Mouse (Mus musculus) liver, embryonic 15.5 days (tissue): Measurements from ENCODE around the gene Zfp609. TPM values are rescaled to one million over a fixed set of nuclear protein-coding genes. Genes with fewer than 3 reads are reported as not detected.

Experiments used
- ATAC-seq: fragments of 200-750 bp; cut with Nextera tagmentation; 2 replicates; pipeline ENCODE4 v1.8.0; 2017; ENCODE audit warnings: moderate number of reproducible peaks, mild to moderate bottlenecking, moderate library complexity; ENCODE audit not compliant: insufficient read depth
- H3K27ac ChIP-seq: fragments of 300-500 bp; sonication (generic); replicated peaks from 2 replicates; pipeline ENCODE4 v1.5.1; 2015; ENCODE audit warnings: mild to moderate bottlenecking, inconsistent platforms
- H3K27me3 ChIP-seq: fragments of 300-500 bp; sonication (generic); 2 replicates; pipeline ENCODE4 v1.6.1; 2015; ENCODE audit warnings: mild to moderate bottlenecking, inconsistent platforms
- H3K36me3 ChIP-seq: fragments of 300-500 bp; sonication (generic); replicated peaks from 2 replicates; pipeline ENCODE4 v1.6.1; 2015; ENCODE audit warnings: moderate library complexity, mild to moderate bottlenecking, inconsistent platforms
- H3K4me1 ChIP-seq: fragments of 300-500 bp; sonication (generic); replicated peaks from 2 replicates; pipeline ENCODE4 v1.6.1; 2015; ENCODE audit warnings: inconsistent platforms
- H3K4me2 ChIP-seq: fragments of 300-500 bp; sonication (generic); 2 replicates; pipeline ENCODE4 v1.6.1; 2015; ENCODE audit warnings: moderate library complexity, mild to moderate bottlenecking, inconsistent platforms
- H3K4me3 ChIP-seq: fragments of 300-500 bp; sonication (generic); replicated peaks from 2 replicates; pipeline ENCODE4 v1.5.1; 2015; ENCODE audit warnings: mild to moderate bottlenecking, inconsistent platforms
- H3K9ac ChIP-seq: fragments of 300-500 bp; sonication (generic); 2 replicates; pipeline ENCODE4 v1.6.1; 2015; ENCODE audit warnings: moderate library complexity, mild to moderate bottlenecking, inconsistent platforms
- H3K9me3 ChIP-seq: fragments of 300-500 bp; sonication (generic); replicated peaks from 2 replicates; pipeline ENCODE4 v1.6.1; 2016; ENCODE audit warnings: inconsistent platforms
- WGBS: fragments of 180-500 bp; shearing (Covaris S2); methylation state at CpG from one replicate; pipeline ENCODE4 v1.1.7; 2015; ENCODE audit warnings: mixed read lengths; ENCODE audit not compliant: insufficient replicate concordance; 5-methylcytosine and 5-hydroxymethylcytosine counted together
- polyA plus RNA-seq: library from polyadenylated mRNA; unstranded; fragments of >200 nt; fragmentation: Nextera tagmentation; extraction: Ambion mirVana; gene quantifications from 2 replicates; pipeline ENCODE4 v1.2.1, GENCODE M21; 2015

The Zfp609 gene
- polyA plus RNA-seq, 1 experiment from 2014 or later: 1.6 TPM

DNA sequence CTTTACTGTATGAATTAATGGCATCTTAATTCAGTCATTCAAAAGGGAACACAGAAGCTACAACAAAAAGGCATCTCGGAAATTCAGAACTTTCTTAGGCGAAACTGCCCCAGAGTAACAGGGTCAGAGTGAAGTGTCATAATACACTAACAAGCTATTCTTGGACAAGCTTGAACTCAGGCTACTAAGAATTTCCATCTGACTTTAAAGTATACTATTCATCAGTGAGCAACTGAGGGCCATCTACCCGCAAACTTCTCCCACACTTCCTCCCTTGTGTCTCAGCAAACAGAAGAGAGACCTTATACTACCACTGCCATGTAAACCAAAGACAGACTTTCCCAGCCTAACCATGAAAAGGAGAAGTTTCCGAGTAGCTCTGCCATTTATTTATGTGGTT is 3.8 kb upstream of the Zfp609 start:
- 32% methylated on average over 4 of the region's 4 CpGs for WGBS

DNA sequence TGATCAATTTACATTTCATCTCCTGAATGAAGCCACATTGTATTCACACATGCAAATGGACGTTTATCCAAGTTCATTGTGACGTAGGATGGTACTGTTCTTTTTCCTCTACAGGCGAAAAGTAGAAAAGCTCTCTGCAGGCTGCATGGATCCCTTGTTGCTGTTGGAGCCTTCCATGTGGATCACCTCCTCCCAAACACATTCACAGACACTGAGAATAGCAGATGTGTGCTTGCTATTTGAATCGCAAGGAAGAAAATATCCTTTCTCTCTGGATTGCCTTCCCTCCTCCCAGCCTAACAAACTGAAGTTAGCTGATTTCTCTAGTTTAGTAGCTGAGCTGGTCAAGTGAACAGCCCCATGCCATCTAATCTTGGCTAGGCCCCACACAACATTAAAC is 2.9 kb upstream of the Zfp609 start:
- Histone ChIP-seq H3K9ac (no peak overlapping the region), H3K36me3 (0 out of 2 replicates have a peak, but pooled peaks cover 3% of the 10 kb centered on the region), H3K27ac (no peak overlapping the region), H3K4me2 (no peak overlapping the region), H3K4me1 (peaks cover 41% of the 10 kb centered on the region), H3K27me3 (no peaks in the 10 kb centered on the region), H3K4me3 (no peak overlapping the region), H3K9me3 (no peaks in the 10 kb centered on the region)
- no peak for ATAC-seq
- 73% methylated on average over 4 of the region's 4 CpGs for WGBS

More for the DNA sequence above, 3.8 kb upstream of the Zfp609 start:
- ATAC-seq: no peak
- Histone ChIP-seq H3K9ac (no peak overlapping the region), H3K4me2 (no peak overlapping the region), H3K27ac (no peak overlapping the region), H3K36me3 (0 out of 2 replicates have a peak, but pooled peaks cover 3% of the 10 kb centered on the region), H3K4me3 (no peak overlapping the region), H3K4me1 (peaks cover 32% of the 10 kb centered on the region), H3K27me3 (no peaks in the 10 kb centered on the region), H3K9me3 (no peaks in the 10 kb centered on the region)

DNA sequence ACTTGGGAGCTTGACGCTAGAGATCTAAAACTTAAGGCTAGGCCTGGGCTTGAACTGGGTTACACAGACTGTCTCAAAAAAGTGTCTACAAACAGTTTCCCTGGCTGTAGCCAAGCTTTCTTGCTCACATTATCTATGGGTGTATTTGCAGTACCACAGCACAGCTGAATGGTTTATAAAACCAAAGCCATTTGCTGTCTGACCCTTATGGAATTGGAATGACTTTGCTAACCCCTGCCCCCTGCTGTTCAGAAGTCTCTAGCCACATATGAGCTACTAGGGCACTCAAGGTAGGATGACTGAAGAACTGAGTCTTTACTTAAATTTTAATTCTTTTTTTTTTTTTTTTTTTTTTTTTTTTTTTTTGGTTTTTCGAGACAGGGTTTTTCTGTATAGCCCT is 2.0 kb upstream of the Zfp609 start:
- H3K27me3 ChIP-seq: no peaks in the 10 kb centered on the region
- no peaks in the 10 kb centered on the region for H3K36me3 ChIP-seq
- no peak overlapping the region for H3K4me2 ChIP-seq
- WGBS: 71% methylated on average over 2 of the region's 2 CpGs
- no peaks in the 10 kb centered on the region for H3K9me3 ChIP-seq
- H3K4me3 ChIP-seq: no peak overlapping the region
- H3K9ac ChIP-seq: no peak overlapping the region
- H3K4me1 ChIP-seq: peaks cover 48% of the 10 kb centered on the region
- no peak for ATAC-seq
- no peak overlapping the region for H3K27ac ChIP-seq

DNA sequence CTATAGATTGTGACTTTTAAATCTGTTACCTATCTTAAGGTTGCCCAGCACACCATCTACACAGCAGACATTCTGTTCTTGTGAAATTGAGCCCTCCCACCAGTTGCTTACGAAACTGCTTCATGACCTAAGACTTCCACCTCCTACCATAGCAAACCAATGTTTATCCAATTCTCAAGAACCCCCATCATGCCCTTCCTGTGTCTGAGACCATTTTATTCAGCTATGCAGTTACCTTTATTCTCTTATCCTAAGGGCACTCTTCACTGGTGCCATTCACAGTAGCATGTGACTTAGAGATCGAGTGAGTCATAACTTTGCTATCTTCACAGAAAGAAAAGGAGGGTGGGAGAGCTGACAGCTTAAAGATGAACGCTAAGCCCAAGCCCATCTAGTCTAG is 1.1 kb upstream of the Zfp609 start:
- H3K27ac ChIP-seq: no peak overlapping the region
- peak overlapping the region; percentile 92 for H3K4me2 ChIP-seq
- no peaks in the 10 kb centered on the region for H3K27me3 ChIP-seq
- H3K4me1 ChIP-seq: peaks cover 53% of the 10 kb centered on the region
- 18% methylated on average over 3 of the region's 3 CpGs for WGBS
- H3K36me3 ChIP-seq: no peaks in the 10 kb centered on the region
- ATAC-seq: no peak
- H3K9ac ChIP-seq: no peak overlapping the region
- peak overlapping the region; percentile 87 for H3K4me3 ChIP-seq
- H3K9me3 ChIP-seq: no peaks in the 10 kb centered on the region

DNA sequence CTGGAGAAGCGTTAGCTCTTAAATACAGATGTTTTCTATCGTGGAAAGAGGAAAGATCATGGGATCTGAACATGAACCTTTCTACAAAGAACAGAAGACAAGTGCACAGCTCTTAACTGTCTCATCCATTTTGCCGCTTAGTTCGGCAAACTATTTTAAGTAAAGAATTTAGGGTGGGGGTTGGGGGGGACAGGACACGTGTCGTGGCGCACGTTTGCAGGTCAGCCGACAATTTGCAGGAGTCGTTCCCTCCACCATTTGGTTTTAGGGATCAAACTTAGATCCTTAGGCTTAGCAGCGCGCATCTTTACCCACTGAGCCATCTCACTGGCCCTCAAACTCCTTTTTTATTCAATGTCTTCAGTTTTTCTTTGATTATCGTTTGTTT is 646 bp upstream of the Zfp609 start:
- ATAC-seq: no peak
- 1% methylated on average over 13 of the region's 13 CpGs for WGBS
- peak overlapping the region; percentile 87 for H3K9ac ChIP-seq
- peak overlapping the region; percentile 87 for H3K4me3 ChIP-seq
- H3K27me3 ChIP-seq: no peaks in the 10 kb centered on the region
- peaks cover 56% of the 10 kb centered on the region for H3K4me1 ChIP-seq
- peak overlapping the region; percentile 94 for H3K27ac ChIP-seq
- no peaks in the 10 kb centered on the region for H3K9me3 ChIP-seq
- no peaks in the 10 kb centered on the region for H3K36me3 ChIP-seq
- peak overlapping the region; percentile 92 for H3K4me2 ChIP-seq

DNA sequence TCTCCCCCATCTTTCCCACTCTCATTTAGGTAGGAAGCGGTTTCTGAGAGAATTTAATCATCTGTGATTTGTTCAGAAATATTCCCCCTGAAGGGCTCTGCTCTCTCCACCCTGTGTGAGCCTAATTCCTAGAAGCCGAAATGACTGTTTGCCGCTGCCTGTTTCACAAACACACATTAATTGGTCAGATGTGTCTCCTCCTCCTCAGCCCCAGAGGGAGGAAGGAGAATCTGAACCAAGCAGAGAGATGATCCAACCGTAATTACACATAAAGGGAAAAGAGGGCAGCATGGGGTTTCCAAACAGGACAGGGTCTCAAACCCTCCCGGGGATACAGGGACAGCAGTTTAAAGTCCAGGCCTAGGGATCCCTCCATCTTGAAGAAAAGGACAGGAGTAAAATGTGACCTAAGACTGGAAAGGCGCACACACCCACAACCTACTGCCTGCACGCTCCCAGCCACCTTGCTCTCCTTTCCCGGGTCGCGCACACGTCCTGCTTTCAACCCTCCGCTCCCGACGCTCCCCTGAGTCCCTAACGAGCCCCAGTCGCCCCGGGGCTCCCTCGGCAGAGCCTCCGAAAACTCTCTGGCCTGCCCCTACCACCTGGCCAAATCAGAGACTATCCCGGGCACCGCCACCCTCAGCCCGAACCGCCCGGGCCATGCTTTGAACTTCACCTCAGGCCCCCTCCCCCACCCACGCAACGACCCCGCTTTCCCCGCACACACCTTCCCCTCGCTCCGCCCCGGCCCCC is 598 bp downstream of the Zfp609 start:
- Histone ChIP-seq H3K4me2 (peak overlapping the region; percentile 92), H3K27me3 (no peaks in the 10 kb centered on the region), H3K9ac (peak overlapping the region; percentile 87), H3K4me3 (peak overlapping the region; percentile 87), H3K9me3 (no peaks in the 10 kb centered on the region), H3K36me3 (no peaks in the 10 kb centered on the region), H3K27ac (peak overlapping the region; percentile 94), H3K4me1 (peaks cover 66% of the 10 kb centered on the region)
- ATAC-seq: peak; percentile 55
- 1% methylated on average over 30 of the region's 31 CpGs for WGBS

DNA sequence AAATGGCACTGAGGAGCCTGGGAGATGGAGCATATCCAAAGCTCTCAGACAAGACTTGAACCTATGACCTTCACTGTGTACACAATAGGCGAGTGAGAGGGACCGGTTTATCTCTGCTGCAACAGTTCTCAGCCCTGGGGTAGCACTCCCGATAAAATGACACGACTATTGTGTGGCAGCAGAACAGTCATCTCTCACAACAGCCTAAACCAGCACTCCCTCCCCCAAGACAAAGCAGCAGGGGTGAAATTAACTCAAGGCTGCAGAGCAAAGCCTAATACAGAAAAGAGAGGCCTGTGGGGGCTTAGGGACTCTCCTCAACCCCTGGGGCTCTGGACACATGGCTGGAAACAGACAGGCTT is 1.2 kb downstream of the Zfp609 start:
- Histone ChIP-seq H3K4me2 (peak overlapping the region; percentile 92), H3K27ac (peak overlapping the region; percentile 94), H3K27me3 (no peaks in the 10 kb centered on the region), H3K9me3 (no peaks in the 10 kb centered on the region), H3K36me3 (no peaks in the 10 kb centered on the region), H3K9ac (peak overlapping the region; percentile 87), H3K4me1 (peaks cover 70% of the 10 kb centered on the region), H3K4me3 (peak overlapping the region; percentile 87)
- WGBS: 4% methylated on average over 4 of the region's 4 CpGs
- peak; percentile 45 for ATAC-seq

DNA sequence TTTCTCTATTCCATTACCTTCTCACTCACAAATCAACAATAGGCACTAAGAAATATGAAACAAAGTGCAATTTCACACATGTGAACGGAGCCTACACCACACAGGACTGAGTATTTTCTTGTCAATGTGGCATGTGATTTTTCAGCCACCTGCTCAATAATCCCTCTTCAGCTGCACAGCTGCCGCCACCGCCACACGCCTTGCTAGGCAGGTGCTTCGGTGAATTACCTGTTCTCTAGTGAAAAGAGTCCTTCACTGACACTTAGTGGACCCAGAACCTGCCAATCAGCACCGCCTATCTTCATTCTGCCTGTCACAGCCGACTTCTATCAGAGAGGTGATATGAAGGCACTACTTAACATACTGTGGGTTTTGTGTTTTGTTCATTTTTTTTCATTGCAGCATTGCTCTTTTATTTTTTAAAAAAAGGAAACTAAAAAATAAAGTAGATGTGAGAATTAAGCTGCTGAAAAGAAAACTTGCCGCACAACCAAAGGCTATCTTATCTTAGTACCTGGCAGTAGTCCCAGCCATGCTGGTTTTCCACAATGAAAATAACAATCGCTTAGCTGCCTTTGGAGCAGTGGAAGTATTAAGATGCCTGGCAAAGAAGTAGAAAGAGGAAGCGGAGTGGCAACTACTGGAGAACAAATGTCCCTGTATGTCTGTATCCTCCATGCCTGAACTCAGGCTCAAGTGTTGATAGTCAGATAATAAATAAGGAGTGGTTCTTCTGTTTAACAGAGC is 3.5 kb downstream of the Zfp609 start:
- Histone ChIP-seq H3K27me3 (no peaks in the 10 kb centered on the region), H3K27ac (peak overlapping the region; percentile 46), H3K9ac (no peak overlapping the region; the same call in 1 of the 2 replicates), H3K9me3 (no peaks in the 10 kb centered on the region), H3K4me1 (peaks cover 73% of the 10 kb centered on the region), H3K4me3 (peak overlapping the region; percentile 23; the same call in 1 of the 2 replicates), H3K36me3 (no peaks in the 10 kb centered on the region), H3K4me2 (peak overlapping the region; percentile 44)
- 53% methylated on average over 10 of the region's 10 CpGs for WGBS
- ATAC-seq: no peak

DNA sequence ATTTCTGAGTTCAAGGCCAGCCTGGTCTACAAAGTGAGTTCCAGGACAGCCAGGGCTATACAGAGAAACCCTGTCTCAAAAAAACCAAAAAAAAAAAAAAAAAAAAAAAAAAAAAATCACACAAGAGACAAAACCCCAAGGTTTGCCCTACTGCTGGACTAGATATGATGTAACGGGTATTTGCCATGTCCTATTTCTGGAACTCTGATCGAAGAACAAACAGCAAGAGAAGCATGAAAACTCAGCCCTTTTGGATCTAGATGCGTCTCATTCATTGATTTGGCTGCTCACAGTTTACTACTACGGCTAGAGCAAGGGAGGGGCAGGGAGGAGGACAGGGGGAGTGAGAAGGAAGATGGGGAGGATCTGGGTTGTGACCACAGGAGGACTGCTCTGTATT is 5.4 kb downstream of the Zfp609 start:
- Histone ChIP-seq H3K9me3 (no peaks in the 10 kb centered on the region), H3K27me3 (no peaks in the 10 kb centered on the region), H3K27ac (no peak overlapping the region), H3K36me3 (no peaks in the 10 kb centered on the region), H3K4me1 (peaks cover 66% of the 10 kb centered on the region), H3K9ac (no peak overlapping the region), H3K4me3 (no peak overlapping the region), H3K4me2 (no peak overlapping the region)
- WGBS: 57% methylated on average over 4 of the region's 4 CpGs
- no peak for ATAC-seq

DNA sequence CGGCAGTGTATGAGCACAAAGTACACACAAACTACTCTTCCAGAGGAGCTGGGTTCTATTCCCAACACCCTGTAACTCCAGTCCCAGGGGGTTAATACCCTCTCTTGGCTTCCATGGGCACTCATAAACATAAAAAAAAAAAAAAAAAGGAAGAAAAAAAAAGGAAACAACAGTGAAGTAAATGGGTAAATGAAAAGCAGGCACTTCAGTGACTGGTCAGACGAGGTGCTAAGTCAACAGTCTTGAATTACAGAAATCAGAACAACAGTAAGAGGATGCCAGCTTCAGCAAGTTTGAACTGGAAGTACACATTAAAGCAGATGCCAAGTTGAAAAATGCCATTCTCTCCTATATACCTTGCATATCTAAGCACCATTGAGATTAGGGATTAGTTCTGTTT is 7.1 kb downstream of the Zfp609 start:
- no peaks in the 10 kb centered on the region for H3K36me3 ChIP-seq
- no peak overlapping the region for H3K4me2 ChIP-seq
- WGBS: 68% methylated on average over 2 of the region's 2 CpGs
- no peak overlapping the region for H3K27ac ChIP-seq
- H3K9me3 ChIP-seq: no peaks in the 10 kb centered on the region
- no peak overlapping the region for H3K4me3 ChIP-seq
- H3K9ac ChIP-seq: no peak overlapping the region
- no peaks in the 10 kb centered on the region for H3K27me3 ChIP-seq
- H3K4me1 ChIP-seq: peaks cover 57% of the 10 kb centered on the region
- ATAC-seq: no peak

DNA sequence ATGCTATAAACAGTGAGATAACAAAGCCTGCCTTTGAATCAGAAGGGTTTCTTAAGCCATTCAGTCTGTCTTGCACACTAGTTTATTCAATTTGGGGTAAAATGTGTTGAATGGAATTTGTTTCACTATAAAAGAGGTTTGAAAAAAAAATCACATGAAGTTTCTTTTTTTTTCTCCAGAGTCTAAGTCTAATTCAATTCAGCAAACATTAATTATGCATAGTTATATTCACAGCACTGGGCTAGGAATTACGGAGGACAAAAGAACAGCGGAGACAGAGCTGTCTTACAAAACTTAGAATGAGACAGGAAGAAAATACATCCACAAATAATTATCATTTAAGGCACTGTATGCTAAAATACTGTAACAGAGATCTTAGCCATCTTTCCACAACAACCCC is 9.0 kb downstream of the Zfp609 start:
- no peaks in the 10 kb centered on the region for H3K27me3 ChIP-seq
- H3K9ac ChIP-seq: no peak overlapping the region
- 89% methylated on average over 2 of the region's 2 CpGs for WGBS
- H3K4me3 ChIP-seq: no peak overlapping the region
- ATAC-seq: no peak
- H3K4me2 ChIP-seq: no peak overlapping the region
- peaks cover 48% of the 10 kb centered on the region for H3K4me1 ChIP-seq
- no peak overlapping the region for H3K27ac ChIP-seq
- H3K9me3 ChIP-seq: no peaks in the 10 kb centered on the region
- H3K36me3 ChIP-seq: no peaks in the 10 kb centered on the region
